Mouse (Mus musculus): ENCODE results near the gene Immp2l.

The Immp2l gene

DNA sequence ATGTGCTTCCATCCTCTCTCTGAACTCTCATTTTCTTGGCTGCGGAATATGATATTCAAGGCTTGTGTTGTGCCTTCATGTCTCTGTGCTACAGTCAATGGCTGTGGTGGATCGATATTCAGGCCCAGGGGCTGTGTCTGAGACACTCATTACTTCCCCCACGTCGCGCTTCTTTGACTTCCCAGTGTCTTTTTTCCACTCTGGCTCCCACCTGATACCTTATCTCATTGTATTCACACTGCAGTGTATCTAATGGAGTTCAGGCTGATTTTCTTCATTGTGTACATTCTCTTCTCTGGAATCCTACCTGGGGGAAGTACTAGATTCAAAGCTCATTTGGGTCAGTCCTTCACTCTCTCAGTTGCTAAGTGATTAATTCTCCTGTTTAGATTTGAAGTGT, 27.1 kb downstream of the Immp2l start:
- no peak for DNase-seq

DNA sequence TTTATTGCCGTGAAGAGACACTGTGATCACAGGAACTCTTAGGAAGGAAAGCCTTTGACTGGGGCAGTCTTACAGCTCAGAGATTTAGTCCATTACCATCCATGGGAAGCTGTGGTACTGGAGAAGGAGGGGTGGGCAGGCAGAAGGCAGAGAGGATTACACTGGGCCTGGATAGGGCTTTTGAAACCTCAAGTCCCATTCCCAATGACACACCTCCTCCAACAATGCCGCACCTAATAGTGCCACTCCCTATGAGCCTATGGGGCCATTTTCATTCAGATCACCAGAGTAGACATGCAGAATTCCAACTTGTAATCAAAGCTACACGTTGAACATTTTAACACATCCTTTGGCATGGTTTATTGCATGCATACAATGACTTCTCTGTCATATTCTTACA, 29.0 kb downstream of the Immp2l start:
- no peak for DNase-seq

DNA sequence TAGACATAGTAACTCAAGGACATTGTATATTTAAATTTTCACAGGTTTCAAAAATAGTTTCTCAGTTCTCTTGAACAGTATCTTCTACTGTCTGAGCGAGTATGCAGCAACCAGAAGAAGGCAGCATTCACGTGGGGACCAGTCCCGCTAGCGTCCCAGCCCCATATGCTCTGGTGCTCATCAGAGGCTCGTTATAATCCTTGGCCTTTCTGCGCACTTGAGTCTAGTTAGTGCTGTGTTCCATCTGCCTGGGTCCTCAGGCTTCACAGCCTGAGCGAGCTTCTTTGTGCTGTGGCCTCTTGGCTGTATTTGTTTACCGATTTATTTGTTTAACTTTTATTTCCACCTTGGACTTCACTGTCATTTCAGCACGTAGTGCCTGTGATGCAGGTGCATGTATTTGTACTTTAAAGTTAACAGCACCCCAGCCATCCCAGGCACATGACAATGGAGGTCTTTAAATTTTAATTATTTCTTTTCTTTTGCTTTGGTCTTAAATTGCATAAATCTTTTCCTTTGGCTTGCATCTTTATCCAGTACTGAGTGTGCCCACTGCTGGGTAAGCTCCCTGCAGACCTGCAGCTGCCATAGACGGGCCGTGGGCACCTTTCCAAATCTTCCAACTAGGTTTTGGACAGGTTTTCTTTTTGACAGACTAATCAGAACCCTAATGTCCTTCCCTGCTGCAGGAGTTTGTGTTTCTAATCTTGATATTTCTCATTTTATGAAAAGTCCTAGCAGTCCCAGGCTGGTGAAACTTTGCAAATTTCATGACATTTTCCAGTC, 30.3 kb downstream of the Immp2l start:
- DNase-seq = peak; percentile 60 to 66

DNA sequence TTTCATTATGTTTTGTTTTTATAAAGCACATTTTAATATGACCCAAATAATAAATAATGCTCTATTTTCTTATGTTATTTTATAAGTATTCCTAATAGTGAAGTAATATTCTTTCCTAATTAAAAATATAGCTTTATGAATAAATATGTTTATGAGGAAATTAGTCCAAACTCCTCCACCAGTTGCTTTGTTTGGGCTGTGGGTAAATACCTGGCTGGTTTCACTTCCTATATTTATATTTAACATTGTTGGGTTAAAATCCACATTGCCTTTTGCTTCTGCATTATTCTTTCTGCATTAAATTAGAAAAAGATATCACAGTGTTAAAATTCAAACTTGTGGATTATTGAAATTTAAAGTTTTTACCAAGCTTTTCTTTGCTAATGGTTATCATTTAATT, 32.1 kb downstream of the Immp2l start:
- no peak for DNase-seq

DNA sequence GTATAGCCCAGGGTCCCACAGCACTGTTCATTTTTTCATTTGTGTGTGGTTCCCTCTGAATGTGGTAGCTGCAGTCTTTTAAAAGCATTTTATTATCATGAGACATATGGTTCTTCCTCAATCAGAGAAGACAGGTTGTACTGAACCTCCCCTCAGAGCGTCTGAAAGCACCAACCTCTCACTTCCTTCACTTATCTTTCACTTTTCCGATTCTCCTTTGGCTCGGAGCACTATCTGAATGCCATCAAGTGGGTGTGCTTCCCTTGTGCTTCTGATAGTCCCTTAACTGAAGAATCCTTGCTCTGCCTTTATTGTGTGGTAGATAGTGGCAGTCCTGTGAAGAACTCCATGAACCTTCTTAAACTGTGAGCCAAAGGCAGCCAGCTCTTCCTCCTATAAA, 39.4 kb downstream of the Immp2l start:
- DNase-seq = no peak

DNA sequence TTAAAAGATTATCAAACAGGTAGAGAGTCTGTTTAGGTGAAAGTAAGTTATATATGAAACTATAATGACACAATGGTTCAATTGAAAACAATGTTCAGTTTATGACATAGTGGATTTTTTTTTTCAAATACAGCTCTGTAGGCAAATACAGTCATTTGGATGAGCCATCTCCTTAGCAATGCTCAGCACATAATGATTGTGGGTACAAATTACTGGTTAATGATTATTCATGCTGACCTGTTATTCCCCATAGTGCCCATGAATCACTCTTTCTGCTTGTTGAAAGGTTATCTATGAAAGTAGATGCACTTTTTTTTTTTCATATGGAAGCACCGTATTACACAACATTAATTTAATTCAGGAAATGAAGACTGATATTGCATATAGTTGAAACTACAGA, 58.0 kb downstream of the Immp2l start:
- DNase-seq = no peak

DNA sequence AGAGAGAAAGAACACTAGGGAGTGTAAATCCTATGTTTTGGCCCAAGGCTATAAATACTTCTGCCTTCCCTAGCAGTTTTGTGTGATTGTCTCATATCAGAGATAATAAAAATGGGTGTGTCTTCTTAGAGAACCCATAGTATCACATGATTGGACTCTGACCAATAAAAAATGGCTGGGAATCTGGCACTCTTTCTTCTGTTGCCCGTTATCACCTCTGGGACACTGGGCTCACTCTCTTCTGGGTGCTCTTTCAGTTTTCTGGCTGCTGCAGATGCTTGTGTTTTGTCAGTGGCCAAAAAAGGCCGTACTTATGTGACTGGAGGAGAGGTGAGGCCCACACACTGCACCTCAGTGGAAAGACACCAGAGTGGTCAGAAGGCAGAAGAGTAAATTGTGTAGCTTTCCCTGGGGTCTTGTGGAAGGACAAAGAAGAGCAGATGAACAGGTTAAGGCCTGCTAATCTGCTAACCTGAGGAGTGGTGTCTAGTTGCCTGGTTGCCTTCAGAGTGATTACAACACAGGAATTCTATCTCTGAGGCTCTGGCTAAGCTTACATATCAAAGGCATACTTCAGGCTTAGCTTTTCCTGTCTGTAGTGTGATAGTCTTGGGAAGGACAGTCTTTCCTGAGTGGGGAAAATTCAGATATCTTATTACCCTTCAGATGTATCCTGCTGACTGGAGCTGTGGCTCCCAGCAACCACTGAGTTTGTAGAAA, 60.6 kb downstream of the Immp2l start:
- no peak for DNase-seq

DNA sequence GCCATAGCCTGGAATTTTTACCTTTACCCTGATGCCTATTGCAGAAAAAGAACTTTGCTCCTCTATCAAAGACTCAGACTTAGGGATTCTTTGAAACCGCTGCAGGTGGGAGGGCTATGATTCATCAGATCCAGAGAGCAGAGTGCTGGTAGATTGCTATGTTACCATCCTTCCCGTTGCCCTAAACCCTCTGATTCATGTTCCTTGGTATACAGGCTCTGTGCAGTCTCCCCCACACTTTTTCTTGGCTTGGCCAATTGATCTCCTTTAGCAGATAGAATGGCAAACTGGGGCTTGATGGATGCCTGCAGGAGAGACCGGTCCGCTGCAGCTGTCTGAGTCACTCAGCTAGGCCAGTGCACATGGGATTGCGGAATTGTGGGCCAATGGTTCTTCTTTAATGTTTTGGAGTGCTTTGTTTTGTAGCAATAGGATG, 66.1 kb downstream of the Immp2l start:
- no peak for DNase-seq

DNA sequence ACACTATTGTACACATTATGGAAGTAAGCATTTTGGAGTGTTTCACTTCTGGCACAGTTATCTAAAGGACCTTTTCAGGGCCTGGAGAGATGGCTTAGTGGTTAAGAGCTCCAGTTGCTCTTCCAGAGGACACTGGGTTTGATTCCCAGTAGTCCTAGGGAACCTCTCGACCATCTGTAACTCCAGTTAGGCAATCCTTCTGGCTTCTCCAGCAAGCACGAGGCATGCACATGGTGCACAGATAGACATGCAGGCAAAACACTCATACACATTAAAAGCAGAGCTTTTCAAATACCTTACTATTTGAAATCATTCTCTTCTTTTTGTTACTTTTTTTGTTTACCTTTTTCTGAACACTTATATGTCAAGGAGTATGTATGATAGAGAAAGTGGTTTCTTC, 66.9 kb downstream of the Immp2l start:
- DNase-seq = no peak

DNA sequence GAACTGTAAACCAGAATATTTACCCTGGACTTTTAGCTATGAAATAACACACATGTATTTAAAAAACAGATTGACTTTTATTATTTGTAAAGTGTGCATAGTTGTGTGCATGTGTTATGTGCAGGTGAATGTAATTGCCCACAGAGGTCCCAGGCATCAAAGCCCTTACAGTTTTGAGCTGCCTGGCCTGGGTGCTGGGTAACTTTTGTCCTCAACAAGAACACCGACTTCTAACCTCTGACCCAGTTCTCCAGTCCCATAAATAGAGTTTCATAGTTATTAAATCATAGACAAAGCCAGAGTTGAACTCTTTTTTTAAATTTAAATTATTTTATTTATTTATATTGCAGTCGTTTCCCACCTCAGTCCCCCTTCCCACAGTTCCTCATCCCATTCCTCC, 67.4 kb downstream of the Immp2l start:
- no peak for DNase-seq

DNA sequence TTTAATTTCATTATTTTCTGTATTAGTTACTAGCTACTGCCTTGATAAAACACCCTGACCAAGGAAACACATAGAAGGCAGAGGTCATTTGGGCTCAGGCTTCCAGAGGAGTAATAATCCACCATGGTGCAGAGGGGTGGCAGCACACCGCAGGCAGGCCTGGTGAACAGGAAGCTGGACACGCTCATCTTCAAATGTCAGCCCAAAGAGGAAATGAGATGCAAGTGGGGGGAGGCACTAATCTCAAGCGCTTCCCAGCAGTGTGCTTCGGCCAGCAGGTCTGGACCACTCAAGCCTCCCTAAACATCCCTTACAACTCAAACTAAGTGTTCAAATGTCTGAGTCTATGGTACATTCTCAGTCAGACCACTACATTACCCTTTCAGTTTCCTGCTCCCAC, 72.2 kb downstream of the Immp2l start:
- DNase-seq = no peak

DNA sequence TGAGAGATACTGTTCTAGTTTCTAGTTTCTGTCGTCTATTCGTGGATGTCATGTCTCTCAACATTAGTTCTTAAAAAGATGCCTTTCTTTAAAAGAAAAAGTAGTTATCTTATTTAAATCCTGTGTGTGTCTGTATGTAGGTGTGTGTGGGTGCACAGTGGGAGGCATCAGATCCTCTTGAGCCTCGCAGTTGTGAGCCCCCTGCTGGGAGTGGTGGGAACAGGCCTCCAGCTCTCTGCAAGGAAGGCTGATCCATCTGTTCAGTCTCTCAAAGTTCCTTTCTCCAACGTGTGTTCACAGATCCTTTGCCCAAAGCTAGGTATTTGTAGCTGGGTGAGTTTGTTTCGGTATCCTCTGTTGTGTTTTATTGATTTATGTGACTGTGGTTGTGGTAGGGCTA, 73.5 kb downstream of the Immp2l start:
- no peak for DNase-seq

DNA sequence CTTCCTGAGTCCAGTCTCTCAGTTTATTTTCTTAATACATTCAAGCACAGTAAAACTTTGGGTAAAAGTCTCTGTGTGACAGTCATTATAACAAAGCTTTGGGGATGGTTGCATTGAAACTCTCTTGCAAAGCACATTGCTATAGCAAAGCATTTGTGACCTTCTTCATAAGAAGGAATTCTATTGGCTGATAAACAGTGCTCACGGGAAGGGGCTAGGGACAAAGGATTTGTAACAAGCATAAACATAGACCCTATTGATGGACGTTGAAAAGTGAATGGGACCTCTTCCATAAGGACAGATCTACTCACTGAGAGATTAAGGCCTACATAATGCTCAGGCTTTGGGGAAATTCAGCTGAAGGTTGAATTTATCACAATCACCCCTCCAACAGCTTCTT, 85.1 kb downstream of the Immp2l start:
- no peak for DNase-seq

DNA sequence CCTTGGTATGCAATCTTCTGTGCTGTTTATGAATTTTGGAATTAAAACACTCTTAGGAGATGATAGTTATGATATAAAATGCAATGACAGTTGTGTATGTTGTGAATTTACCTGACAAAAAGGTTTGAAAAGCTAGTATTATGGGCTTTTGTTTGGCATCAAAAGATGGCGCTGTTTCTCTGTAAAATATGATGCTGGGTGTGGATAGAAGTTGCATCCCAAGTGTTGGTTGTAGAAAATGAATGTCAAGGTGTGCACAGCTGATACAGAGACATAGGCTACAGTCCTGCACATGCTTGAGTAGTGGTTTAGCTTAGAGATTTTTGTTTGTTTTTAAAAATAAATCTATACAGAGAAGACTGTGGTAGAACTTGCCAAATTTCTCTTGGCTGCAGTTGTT, 87.6 kb downstream of the Immp2l start:
- peak in 1 of 2 experiments; percentile 29 for DNase-seq

DNA sequence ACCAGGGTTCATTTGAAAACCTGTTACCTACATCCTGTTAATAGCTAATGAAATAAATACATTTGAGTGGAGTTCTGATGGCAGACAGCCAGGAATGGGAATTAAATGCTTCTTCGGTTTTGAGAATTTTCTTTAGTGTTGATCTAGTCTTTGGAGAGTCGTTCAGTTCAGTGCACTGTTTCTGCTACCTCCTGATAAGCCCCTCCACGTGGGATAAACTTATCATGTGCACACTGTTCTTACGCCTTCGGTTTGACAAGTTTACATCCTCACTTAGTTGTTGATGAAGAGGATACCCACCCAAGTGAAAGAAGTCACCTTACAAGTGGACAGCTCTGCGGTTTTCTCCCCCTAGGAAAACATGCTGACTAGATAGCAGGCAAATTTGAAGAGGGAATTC, 88.2 kb downstream of the Immp2l start:
- no peak for DNase-seq

DNA sequence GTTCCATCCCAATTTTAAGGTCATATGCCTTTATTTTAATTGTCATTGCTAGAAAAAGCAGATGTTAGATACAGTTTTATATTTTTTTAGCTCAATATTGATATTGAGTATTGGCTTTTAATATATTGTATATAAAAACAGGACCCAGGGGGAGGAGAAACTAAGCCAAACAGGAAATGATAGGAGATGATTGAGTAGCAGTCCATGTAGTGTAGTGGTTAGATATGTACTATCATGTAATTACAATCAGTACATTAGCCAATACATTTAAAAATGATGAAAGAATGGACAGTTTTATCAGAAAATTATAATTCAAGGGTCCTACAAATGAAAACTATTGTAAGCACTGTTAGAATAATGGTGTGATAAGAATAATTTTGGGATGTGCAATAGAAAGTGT, 94.5 kb downstream of the Immp2l start:
- DNase-seq = no peak

DNA sequence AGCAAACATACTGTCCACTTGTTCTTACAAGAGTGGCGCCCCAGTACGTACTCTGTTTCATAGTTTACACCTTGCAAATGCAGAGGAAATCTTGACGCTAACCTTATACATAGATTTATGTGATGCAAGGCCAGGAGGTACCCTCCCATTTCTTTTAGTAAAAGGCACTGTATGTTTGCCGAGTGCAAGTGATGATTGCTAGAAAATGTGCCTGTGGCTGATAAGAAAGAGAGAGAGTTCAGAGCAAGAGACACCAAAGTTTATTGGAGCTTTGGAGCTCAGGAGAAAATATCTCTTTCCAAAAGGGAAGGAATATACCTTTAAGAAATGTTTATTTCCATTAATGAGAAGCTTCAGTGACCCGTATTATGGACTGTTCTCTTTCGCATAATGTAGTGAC, 95.8 kb downstream of the Immp2l start:
- DNase-seq = no peak

DNA sequence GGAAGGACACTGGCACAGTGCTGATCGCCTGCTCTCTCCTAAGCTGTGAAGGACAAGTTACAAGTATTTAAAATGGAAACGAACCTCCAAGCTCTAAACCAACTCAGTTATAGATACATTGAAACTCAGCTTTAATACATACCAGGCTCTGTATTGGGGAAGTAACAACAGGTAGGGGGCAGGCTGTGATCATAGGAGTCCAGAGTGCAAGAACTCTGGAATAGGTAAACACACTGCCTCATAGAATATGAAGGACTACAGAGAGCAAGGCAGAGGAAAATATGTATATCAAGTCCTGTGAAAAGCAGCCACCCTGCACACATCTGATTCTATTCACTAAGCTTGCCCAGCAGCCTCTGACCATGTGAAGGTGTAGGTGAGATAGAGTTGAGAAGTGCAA, 99.3 kb downstream of the Immp2l start:
- DNase-seq = no peak

DNA sequence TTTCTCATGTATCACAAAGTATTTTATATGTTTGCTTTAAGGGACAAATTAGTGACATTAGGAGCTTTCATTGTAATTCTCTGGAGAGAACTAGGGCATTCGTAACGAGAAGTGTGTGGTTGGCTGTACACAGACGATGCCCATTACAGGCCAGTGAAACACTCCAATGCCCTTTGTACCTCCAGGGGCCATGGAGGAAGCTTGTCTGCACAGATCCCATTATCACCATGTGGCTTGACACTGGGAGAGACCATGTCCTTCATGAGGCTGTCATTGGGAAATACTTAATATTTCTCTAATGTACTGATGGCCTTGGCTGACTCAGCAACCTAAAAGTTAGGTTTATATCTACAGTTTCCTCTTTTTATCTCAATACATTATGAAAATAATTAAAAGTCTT, 111.0 kb downstream of the Immp2l start:
- DNase-seq = no peak

DNA sequence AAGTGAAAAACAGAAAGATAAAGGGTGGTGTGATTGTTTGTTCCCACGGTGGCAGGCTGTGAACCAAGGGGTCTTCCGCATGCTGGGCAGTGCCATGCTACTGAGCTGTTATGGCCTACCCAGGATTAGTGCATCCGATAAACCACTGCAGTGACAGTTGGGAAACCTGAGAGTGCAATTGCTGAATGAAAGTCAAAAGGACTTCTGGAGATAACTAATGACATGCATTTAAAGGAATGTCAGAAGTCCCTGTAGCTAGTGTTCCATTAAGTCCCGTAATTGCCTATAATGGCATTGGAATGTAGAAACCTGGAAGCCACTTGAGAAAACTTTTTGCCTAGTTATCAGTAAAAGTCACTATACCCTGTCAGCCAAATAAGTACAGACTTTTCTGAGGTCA, 135.7 kb downstream of the Immp2l start:
- no peak for DNase-seq

DNA sequence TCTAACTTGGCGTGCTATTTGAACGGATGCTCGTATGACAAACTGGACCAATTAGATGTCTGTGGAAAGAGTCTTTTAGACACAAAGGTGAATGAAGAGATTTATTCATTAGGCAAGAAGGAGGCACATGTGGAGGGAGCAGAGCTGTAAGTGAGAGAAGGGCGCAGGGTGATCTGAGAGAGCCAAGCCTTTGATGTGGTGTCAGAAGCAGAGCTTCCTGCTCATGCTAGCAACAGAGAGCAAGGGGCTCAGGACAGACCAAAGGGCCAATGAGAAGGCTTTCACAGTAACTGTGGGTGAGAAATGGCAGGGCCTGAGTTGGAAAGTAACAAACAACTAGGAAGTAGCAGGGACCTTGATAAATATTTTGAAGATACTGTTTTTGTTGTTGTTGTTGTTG, 143.9 kb downstream of the Immp2l start:
- no peak for DNase-seq

DNA sequence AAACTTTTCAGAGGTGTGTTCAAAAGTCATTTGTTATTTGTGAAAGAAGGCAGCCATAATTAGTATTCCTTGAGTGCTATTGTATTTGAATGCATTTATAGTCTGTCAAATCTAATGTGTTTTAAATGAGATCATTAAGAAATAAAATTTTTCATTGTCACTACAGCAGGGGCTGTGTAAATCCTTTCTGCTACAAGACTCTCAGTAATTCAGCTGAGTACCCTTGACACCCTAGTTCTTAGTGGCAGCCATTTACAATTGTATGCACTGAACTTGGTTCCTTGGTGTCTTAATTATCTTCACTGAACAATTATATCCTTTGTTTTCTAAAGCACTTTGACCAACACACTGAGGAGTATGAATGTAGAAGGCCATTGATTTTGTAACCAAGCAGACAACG, 146.2 kb downstream of the Immp2l start:
- DNase-seq = no peak

DNA sequence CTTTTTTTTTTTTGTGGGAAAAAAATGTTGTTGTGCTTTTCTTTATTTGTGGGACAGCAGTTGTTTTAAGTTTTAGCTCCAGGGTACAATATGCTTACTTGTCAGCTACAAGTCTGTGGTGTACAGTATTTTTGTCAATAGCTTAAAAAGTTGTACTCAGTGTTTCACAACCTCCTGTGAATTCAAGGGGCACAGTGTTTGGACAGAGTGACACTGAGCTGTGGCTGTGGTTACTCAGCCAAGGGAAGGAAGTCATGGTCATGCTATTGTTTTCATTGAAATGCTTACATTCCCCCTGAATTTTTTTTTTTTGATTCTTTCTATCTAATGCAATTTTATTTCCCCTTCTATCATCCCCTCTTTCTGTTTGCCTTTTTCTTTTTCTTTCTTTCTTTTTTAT, 159.0 kb downstream of the Immp2l start:
- no peak for DNase-seq

DNA sequence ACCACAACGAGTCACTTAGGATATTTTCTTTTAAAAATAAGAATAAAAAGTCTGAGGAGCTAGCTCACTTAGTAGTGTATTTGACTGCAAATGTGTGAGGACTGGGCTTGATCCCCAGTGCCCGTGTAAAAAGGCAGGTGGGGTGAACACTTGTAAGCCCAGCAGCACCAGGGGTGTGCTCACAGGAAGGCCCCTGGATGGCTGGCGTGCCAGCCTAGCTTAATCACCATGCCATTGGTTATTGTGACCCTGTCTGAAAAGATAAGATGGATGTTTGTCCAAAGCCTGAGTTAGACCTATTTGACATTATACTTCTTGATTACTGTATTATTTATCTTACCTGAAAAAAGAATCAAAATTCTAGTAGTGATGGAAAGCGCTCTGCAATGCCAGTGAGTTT, 161.2 kb downstream of the Immp2l start:
- DNase-seq = no peak

DNA sequence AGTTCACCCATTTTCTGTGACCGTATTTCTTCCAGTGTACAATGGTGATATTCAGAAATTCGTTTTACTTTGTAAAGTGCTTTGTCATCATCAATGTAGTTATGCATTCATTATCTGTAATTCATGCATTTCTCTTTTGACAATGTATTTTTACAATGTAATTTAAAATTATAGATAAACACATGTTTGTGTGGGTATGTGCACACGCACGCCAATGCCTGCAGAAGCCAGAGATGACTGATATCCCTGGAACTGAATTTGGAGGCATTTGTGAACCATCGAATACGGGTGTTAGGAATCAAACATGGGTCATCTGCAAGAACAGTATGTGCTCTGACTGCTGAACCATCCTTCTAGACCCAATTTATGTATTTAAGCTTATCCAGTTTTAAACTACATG, 161.6 kb downstream of the Immp2l start:
- no peak for DNase-seq
